Mouse (Mus musculus) kidney, adult 2 months (tissue): ENCODE results near the gene Tmem39a.

Source experiments
- CTCF ChIP-seq: fragments of 200-500 bp; conservative IDR thresholded peaks from 2 replicates; pipeline ENCODE4 v1.5.1; 2011; ENCODE audit warnings: low read depth, mild to moderate bottlenecking, control low read depth, low read length, moderate library complexity, mixed read lengths; ENCODE audit not compliant: insufficient read depth, insufficient read length
- POLR2A ChIP-seq: fragments of 200-500 bp; IDR thresholded peaks from one replicate; pipeline ENCODE4 v1.6.1; 2011; ENCODE audit warnings: low read depth, low read length, control low read depth

GRCm38 (mm10) chr16:38519140-38519539 lies 39.4 kb upstream of the Tmem39a start:
- TF ChIP-seq POLR2A (no peak), CTCF (no peak)
